Mouse (Mus musculus): ENCODE data around the gene Tnfrsf11a. TPM values are rescaled to one million over a fixed set of nuclear protein-coding genes. Genes with fewer than 3 reads are reported as not detected.

Tnfrsf11a gene
- polyA plus RNA-seq (2014; fragmentation: Nextera tagmentation; extraction: Ambion mirVana): 0.27 and 0.48 TPM in 2 replicates

DNA sequence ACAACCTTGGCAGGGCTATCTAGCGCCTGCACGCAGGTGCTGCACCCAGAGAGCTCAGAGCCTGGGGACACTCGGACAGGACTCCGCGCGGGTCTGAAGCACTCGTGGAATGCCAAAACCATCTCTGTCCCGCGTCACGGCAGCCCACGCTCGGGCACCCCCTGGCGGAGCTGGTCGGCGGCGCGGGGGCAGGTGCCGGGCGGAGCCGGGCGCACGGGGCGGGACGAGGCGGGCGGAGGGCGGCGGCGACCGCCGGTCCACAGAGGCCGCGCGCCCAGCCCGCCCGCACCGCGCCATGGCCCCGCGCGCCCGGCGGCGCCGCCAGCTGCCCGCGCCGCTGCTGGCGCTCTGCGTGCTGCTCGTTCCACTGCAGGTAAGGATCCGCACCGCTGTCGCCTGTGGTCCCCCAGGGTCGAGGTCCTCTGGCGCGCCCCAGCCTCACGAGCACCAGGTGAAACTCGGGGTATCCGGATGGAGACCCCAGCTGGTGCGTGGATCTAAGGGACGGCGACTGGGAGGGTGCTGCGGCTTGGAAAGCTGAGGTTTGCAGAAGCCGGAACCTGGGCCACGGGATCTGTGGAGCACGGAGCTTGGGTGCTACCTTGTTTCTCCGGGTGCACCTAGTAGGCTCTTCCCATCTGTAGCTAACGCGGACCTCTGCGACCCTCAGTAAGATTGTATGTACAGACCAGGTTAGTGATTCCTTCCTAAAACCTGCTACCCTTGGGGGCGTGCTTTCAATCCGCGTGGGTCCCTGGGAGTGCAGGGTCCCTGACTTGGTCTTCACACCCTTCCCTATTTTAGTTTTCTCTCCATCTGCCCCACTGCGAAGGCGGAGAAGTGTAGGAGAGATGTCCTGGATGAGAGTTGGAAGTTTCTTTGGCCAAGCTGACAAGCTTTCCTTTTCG, at the start of gene Tnfrsf11a:
TSS of gene Tnfrsf11a (plus strand) at position 262 of the 908 bp plus-strand sequence.
- Histone ChIP-seq H3K9ac (ENCODE audit: low read depth, low read length) (peak within 1 kb of the TSS; percentile 44; the same call in 1 of the 2 replicates), H3K9me3 (ENCODE audit: control insufficient read depth, low read length) (no peaks in the 10 kb centered on the region), H3K4me2 (replicated peaks; ENCODE audit: low read depth, low read length) (peak within 1 kb of the TSS; percentile 82), H3K4me3 (ENCODE audit: low read depth, low read length) (peak within 1 kb of the TSS; percentile 39), H3K4me1 (replicated peaks; ENCODE audit: control insufficient read depth, insufficient read depth, low read length) (no peaks in the 10 kb centered on the region), H3K27me3 (ENCODE audit: control insufficient read depth, insufficient read depth, low read length) (peaks cover 20% of the 10 kb centered on the region), H3K36me3 (ENCODE audit: control insufficient read depth, insufficient read depth, low read length) (no peaks in the 10 kb centered on the region), H3K27ac (ENCODE audit: low read depth, low read length) (no peak within 1 kb of the TSS)
- 2% methylated on average over 68 of the region's 77 CpGs for WGBS
- DNase-seq (ENCODE audit: low spot score) (peak; percentile 66), ATAC-seq (ENCODE audit: low FRiP score) (peak; percentile 88)

DNA sequence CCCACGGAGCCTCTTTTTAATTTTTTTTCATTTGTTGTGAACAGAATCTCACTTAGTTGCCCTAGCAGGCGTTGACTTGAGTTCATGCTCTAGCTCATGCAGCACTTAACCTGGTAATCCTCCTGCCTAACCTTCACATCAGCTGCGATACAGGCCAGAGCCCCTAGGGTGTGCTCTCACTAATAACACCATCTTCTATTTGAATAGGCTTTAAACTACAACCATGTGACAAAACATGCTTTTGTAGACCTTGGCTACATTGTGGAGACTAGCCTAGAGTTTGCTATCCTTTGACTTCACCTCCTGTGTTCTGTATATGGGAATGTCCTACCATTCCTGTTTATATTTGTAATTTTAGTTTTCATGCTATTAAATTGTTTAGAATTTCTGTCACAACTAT, 45.2 kb upstream of the Tnfrsf11a start:
- Histone ChIP-seq H3K27ac (ENCODE audit: low read depth, low read length) (no peak overlapping the region), H3K27me3 (ENCODE audit: control insufficient read depth, insufficient read depth, low read length) (no peaks in the 10 kb centered on the region), H3K9me3 (ENCODE audit: control insufficient read depth, low read length) (no peaks in the 10 kb centered on the region), H3K4me2 (replicated peaks; ENCODE audit: low read depth, low read length) (no peak overlapping the region), H3K4me1 (replicated peaks; ENCODE audit: control insufficient read depth, insufficient read depth, low read length) (no peaks in the 10 kb centered on the region), H3K36me3 (ENCODE audit: control insufficient read depth, insufficient read depth, low read length) (no peaks in the 10 kb centered on the region), H3K4me3 (ENCODE audit: low read depth, low read length) (no peak overlapping the region), H3K9ac (ENCODE audit: low read depth, low read length) (no peak overlapping the region)
- DNase-seq (ENCODE audit: low spot score) (no peak), ATAC-seq (ENCODE audit: low FRiP score) (no peak)
- 83% methylated on average over 3 of the region's 3 CpGs for WGBS

DNA sequence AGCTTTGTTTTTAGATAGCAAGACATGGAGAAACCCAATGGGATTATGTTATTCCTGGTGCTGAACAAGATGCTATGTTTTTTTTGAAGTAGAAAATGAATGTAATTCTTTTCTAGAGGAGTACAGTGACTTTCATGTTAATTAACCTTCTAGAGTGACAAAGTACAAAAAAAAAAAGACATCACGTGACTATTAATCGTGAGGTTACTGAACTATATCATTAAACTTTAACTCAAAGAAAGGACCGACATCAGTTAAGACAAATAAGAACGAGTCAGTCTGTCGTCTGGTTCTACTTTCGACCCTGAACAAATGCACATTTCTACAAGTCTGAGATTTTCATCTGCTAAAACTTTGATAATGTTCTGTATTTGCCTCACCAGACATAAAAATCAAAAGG, 42.2 kb upstream of the Tnfrsf11a start:
- DNase-seq (ENCODE audit: low spot score): no peak
- no peaks in the 10 kb centered on the region for H3K9me3 ChIP-seq (ENCODE audit: control insufficient read depth, low read length)
- no peaks in the 10 kb centered on the region for H3K27me3 ChIP-seq (ENCODE audit: control insufficient read depth, insufficient read depth, low read length)
- no peak for ATAC-seq (ENCODE audit: low FRiP score)
- H3K27ac ChIP-seq (ENCODE audit: low read depth, low read length): no peak overlapping the region
- H3K4me2 ChIP-seq (replicated peaks; ENCODE audit: low read depth, low read length): no peak overlapping the region
- no peaks in the 10 kb centered on the region for H3K4me1 ChIP-seq (replicated peaks; ENCODE audit: control insufficient read depth, insufficient read depth, low read length)
- H3K36me3 ChIP-seq (ENCODE audit: control insufficient read depth, insufficient read depth, low read length): no peaks in the 10 kb centered on the region
- no peak overlapping the region for H3K9ac ChIP-seq (ENCODE audit: low read depth, low read length)
- 89% methylated on average over 6 of the region's 6 CpGs for WGBS
- no peak overlapping the region for H3K4me3 ChIP-seq (ENCODE audit: low read depth, low read length)

DNA sequence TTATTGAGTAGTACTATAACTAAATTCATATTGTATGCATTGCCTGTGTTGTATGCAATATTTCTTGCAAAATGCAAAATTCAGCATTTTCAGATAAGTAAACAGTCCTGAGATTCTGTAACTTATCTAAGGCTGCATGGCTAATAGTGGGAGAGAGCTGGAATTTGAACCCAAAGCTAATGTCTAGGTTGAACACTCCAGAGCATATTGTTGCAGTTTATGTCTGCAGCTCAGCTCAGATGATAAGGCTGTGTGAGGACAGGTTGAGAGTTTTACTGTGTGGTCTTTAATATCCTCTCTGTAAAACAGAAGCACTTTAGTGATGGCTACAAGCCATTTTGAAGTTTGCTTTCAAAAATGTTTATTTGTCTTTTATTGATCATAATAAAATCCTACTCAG, 41.0 kb upstream of the Tnfrsf11a start:
- DNase-seq (ENCODE audit: low spot score) (no peak), ATAC-seq (ENCODE audit: low FRiP score) (no peak)
- no peaks in the 10 kb centered on the region for H3K36me3 ChIP-seq (ENCODE audit: control insufficient read depth, insufficient read depth, low read length)
- H3K9me3 ChIP-seq (ENCODE audit: control insufficient read depth, low read length): no peaks in the 10 kb centered on the region
- no peak overlapping the region for H3K9ac ChIP-seq (ENCODE audit: low read depth, low read length)
- H3K4me2 ChIP-seq (replicated peaks; ENCODE audit: low read depth, low read length): no peak overlapping the region
- no peak overlapping the region for H3K4me3 ChIP-seq (ENCODE audit: low read depth, low read length)
- H3K27ac ChIP-seq (ENCODE audit: low read depth, low read length): no peak overlapping the region
- no peaks in the 10 kb centered on the region for H3K4me1 ChIP-seq (replicated peaks; ENCODE audit: control insufficient read depth, insufficient read depth, low read length)
- H3K27me3 ChIP-seq (ENCODE audit: control insufficient read depth, insufficient read depth, low read length): no peaks in the 10 kb centered on the region

DNA sequence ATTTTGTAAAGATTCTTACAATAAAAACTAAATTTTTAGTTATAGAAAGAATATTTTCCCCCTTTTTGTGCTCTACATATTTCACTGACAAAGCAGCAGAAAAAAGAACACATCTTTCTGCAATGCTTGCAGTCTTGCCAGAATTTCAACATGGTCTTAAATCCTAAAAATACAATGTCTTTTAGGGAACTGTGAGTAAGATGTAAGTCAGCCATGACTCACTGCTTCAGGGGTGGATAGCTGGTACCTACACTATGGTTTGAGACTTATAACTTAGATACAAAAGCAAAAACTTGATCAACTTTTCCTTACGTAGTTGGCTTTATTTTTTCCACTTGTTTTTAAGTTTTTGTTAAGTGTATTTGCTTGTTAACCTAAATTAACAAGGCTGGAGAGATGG, 38.0 kb upstream of the Tnfrsf11a start:
- WGBS: 88% methylated on average over 1 of the region's 1 CpGs
- no peak overlapping the region for H3K4me2 ChIP-seq (replicated peaks; ENCODE audit: low read depth, low read length)
- ATAC-seq (ENCODE audit: low FRiP score): no peak
- no peak for DNase-seq (ENCODE audit: low spot score)
- no peaks in the 10 kb centered on the region for H3K4me1 ChIP-seq (replicated peaks; ENCODE audit: control insufficient read depth, insufficient read depth, low read length)
- no peak overlapping the region for H3K27ac ChIP-seq (ENCODE audit: low read depth, low read length)
- H3K4me3 ChIP-seq (ENCODE audit: low read depth, low read length): no peak overlapping the region
- H3K9me3 ChIP-seq (ENCODE audit: control insufficient read depth, low read length): no peaks in the 10 kb centered on the region
- no peaks in the 10 kb centered on the region for H3K36me3 ChIP-seq (ENCODE audit: control insufficient read depth, insufficient read depth, low read length)
- no peaks in the 10 kb centered on the region for H3K27me3 ChIP-seq (ENCODE audit: control insufficient read depth, insufficient read depth, low read length)
- H3K9ac ChIP-seq (ENCODE audit: low read depth, low read length): no peak overlapping the region

DNA sequence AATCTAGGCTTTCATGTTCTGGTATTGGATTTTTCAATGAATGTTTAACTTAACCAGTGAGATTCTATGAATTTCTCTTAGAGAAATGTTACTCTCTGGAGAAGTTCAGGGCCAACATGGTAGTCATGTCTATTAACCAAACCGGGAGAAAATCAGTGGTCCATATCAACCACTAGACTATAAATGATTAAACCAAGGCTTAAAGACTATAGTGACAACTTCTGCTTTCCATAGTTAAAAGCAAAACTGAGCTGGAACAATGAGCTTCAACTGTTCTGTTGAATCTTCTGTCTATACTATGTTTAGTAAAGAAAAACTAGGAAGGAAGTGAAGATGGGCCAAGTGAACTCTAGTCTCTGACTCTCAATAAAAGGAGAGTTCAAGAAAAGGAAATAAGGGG, 34.1 kb upstream of the Tnfrsf11a start:
- H3K4me1 ChIP-seq (replicated peaks; ENCODE audit: control insufficient read depth, insufficient read depth, low read length): no peaks in the 10 kb centered on the region
- 78% methylated on average over 1 of the region's 1 CpGs for WGBS
- no peaks in the 10 kb centered on the region for H3K9me3 ChIP-seq (ENCODE audit: control insufficient read depth, low read length)
- ATAC-seq (ENCODE audit: low FRiP score) (no peak), DNase-seq (ENCODE audit: low spot score) (no peak)
- no peak overlapping the region for H3K4me3 ChIP-seq (ENCODE audit: low read depth, low read length)
- H3K36me3 ChIP-seq (ENCODE audit: control insufficient read depth, insufficient read depth, low read length): no peaks in the 10 kb centered on the region
- no peak overlapping the region for H3K9ac ChIP-seq (ENCODE audit: low read depth, low read length)
- no peak overlapping the region for H3K4me2 ChIP-seq (replicated peaks; ENCODE audit: low read depth, low read length)
- no peak overlapping the region for H3K27ac ChIP-seq (ENCODE audit: low read depth, low read length)
- H3K27me3 ChIP-seq (ENCODE audit: control insufficient read depth, insufficient read depth, low read length): no peaks in the 10 kb centered on the region

DNA sequence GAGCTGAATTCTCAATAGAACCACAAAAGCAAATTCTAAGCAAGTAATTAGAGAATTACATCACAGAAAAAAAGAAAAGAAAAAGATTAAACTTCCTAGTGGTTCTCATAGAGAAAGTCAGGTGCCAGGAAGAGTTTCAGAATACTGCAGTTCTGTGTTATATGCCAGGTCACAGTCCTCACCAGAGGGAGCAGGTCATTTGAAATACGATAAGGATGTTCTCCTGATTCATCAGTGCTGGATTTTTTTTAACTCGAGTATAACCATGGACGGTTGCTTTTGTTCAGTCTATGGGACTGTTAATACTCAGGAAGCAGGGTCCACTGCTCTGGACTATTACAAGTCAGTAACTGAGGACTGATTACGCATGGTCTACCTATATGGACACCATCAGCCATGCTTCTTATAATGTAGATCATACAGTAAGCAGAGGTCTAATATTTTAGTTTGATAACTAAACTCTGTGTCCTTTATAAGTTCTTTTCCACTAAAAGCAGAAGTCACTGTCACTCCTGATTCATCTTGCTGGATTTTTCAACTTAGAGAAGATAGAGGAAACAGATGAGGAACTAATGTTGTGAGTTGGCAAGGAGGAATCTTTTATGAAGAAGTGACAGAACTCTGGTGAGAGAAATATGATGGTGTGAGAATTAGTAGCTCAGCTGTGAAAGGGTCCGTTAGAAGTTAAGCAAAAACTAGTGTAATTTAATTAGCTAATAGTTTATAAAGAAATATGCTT, 33.5 kb upstream of the Tnfrsf11a start:
- H3K4me1 ChIP-seq (replicated peaks; ENCODE audit: control insufficient read depth, insufficient read depth, low read length): no peaks in the 10 kb centered on the region
- DNase-seq (ENCODE audit: low spot score): no peak
- no peak overlapping the region for H3K9ac ChIP-seq (ENCODE audit: low read depth, low read length)
- no peak overlapping the region for H3K4me3 ChIP-seq (ENCODE audit: low read depth, low read length)
- no peaks in the 10 kb centered on the region for H3K9me3 ChIP-seq (ENCODE audit: control insufficient read depth, low read length)
- WGBS: 94% methylated on average over 5 of the region's 5 CpGs
- no peaks in the 10 kb centered on the region for H3K27me3 ChIP-seq (ENCODE audit: control insufficient read depth, insufficient read depth, low read length)
- no peak for ATAC-seq (ENCODE audit: low FRiP score)
- H3K4me2 ChIP-seq (replicated peaks; ENCODE audit: low read depth, low read length): no peak overlapping the region
- H3K27ac ChIP-seq (ENCODE audit: low read depth, low read length): no peak overlapping the region
- no peaks in the 10 kb centered on the region for H3K36me3 ChIP-seq (ENCODE audit: control insufficient read depth, insufficient read depth, low read length)

DNA sequence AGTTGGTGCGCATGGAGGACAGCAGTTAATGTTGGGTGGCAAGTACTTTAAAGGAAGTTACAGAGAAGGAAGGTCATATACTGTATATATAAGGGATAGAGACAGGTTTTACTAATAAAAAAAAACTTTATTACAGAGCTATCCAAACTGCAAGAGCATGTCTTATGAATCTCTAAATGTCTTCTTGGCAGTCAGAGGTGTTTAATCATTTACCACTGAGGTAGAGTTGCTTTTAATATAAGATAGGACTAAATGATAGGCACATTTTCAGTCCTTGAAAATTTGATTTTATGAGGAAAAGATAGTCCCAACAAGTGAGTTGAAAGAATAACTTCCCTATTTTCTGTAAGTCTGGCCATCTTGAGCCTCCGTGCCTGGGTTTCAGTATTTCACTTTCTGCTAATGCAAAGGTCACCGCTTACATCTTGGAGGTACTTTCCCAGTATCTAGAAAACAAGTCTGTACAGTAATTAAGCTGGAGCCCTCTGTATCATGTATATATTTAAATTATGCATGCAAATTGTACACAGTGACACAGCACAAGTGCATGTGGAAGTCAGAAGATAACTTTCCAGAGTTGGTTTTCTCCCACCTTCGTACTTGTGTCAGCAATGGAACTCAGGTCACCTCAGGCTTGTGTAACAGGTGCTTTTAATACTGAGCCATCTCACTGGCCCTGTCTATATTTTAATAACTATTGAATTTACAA, 32.3 kb upstream of the Tnfrsf11a start:
- WGBS: 96% methylated on average over 4 of the region's 4 CpGs
- Histone ChIP-seq H3K9ac (ENCODE audit: low read depth, low read length) (no peak overlapping the region), H3K9me3 (ENCODE audit: control insufficient read depth, low read length) (no peaks in the 10 kb centered on the region), H3K27me3 (ENCODE audit: control insufficient read depth, insufficient read depth, low read length) (no peaks in the 10 kb centered on the region), H3K4me2 (replicated peaks; ENCODE audit: low read depth, low read length) (no peak overlapping the region), H3K36me3 (ENCODE audit: control insufficient read depth, insufficient read depth, low read length) (no peaks in the 10 kb centered on the region), H3K4me3 (ENCODE audit: low read depth, low read length) (no peak overlapping the region), H3K4me1 (replicated peaks; ENCODE audit: control insufficient read depth, insufficient read depth, low read length) (no peaks in the 10 kb centered on the region), H3K27ac (ENCODE audit: low read depth, low read length) (no peak overlapping the region)
- no peak for ATAC-seq (ENCODE audit: low FRiP score)
- DNase-seq (ENCODE audit: low spot score): no peak

Measured in hindbrain, embryonic 11.5 days (tissue).